Mouse (Mus musculus) hindbrain, embryonic 13.5 days (tissue): ENCODE results near the gene Tubgcp5. TPM values are rescaled to one million over a fixed set of nuclear protein-coding genes. Genes with fewer than 3 reads are reported as not detected.

Experiments
- ATAC-seq: fragments of 200-750 bp; cut with Nextera tagmentation; 2 replicates; pipeline ENCODE4 v1.8.0; 2017; ENCODE audit warnings: moderate TSS enrichment; ENCODE audit not compliant: low FRiP score
- H3K27ac ChIP-seq: fragments of 300-500 bp; sonication (generic); 2 replicates; pipeline ENCODE4 v1.5.1; 2015; ENCODE audit warnings: inconsistent platforms, mild to moderate bottlenecking, moderate library complexity
- H3K27me3 ChIP-seq: fragments of 300-500 bp; sonication (generic); 2 replicates; pipeline ENCODE4 v1.6.1; 2015; ENCODE audit warnings: mild to moderate bottlenecking, inconsistent platforms
- H3K36me3 ChIP-seq: fragments of 300-500 bp; sonication (generic); 2 replicates; pipeline ENCODE4 v1.6.1; 2015; ENCODE audit warnings: mild to moderate bottlenecking, inconsistent platforms
- H3K4me1 ChIP-seq: fragments of 300-500 bp; sonication (generic); replicated peaks from 2 replicates; pipeline ENCODE4 v1.6.1; 2015; ENCODE audit warnings: inconsistent platforms
- H3K4me2 ChIP-seq: fragments of 300-500 bp; sonication (generic); 2 replicates; pipeline ENCODE4 v1.6.1; 2015; ENCODE audit warnings: inconsistent platforms, mild to moderate bottlenecking, moderate library complexity
- H3K4me3 ChIP-seq: fragments of 300-500 bp; sonication (generic); 2 replicates; pipeline ENCODE4 v1.5.1; 2015; ENCODE audit warnings: mild to moderate bottlenecking, inconsistent platforms
- H3K9ac ChIP-seq: fragments of 300-500 bp; sonication (generic); 2 replicates; pipeline ENCODE4 v1.6.1; 2015; ENCODE audit warnings: mild to moderate bottlenecking, inconsistent platforms
- H3K9me3 ChIP-seq: fragments of 300-500 bp; sonication (generic); 2 replicates; pipeline ENCODE4 v1.6.1; 2016; ENCODE audit warnings: inconsistent platforms
- WGBS: fragments of 180-500 bp; shearing (Covaris S2); methylation state at CpG from one replicate; pipeline ENCODE4 v1.1.7; 2015; 5-methylcytosine and 5-hydroxymethylcytosine counted together
- polyA plus RNA-seq: library from polyadenylated mRNA; unstranded; fragments of >200 nt; fragmentation: Nextera tagmentation; extraction: Ambion mirVana; gene quantifications from 2 replicates; pipeline ENCODE4 v1.2.1, GENCODE M21; 2015

Gene Tubgcp5
- polyA plus RNA-seq, 1 experiment from 2014 or later, result 37.1 TPM

DNA sequence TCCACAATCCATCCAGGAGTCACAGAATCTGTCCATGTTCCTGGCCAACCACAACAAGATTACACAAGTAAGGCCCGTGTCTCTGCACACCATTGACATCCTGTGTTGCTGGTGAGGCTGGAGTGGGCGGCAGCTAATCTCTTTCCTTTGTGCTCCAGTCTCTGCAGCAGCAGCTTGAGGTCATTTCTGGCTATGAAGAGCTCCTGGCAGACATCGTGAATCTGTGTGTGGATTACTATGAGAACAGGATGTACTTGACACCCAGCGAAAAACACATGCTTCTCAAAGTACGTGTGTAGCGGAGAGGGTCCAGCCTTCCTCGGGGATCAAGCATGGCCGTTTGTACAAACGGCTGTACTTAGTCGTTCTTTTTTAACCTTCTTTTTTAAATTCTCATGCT is 83.8 kb downstream of the Tubgcp5 start:
- Histone ChIP-seq H3K36me3 (peaks cover 86% of the 10 kb centered on the region), H3K27ac (no peak overlapping the region), H3K4me2 (no peak overlapping the region), H3K4me1 (no peaks in the 10 kb centered on the region), H3K9me3 (no peaks in the 10 kb centered on the region), H3K9ac (no peak overlapping the region), H3K4me3 (no peak overlapping the region), H3K27me3 (no peaks in the 10 kb centered on the region)
- ATAC-seq, result no peak
- 93% methylated on average over 10 of the region's 10 CpGs for WGBS

DNA sequence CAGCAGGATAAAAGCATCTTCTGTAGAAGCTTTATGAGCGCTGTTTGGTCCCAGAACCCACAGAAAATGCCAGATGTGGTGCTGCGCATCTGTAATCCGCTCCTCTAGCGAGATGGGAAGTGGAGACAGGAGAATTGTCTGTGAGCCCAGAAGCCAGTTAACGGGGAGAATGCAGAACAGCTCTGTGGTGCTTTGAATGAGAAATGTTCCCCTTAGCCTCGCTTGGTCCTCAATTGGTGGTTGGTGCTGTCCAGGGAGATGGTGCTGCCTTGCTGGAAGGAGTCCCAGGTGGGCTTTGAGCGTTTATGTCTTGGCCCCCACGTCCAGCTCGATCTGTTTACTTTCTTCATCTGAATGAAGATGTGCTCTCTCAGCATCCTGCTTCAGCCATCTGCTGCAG is 86.9 kb downstream of the Tubgcp5 start:
- no peak overlapping the region for H3K9ac ChIP-seq
- no peak overlapping the region for H3K4me3 ChIP-seq
- no peak overlapping the region for H3K4me2 ChIP-seq
- no peaks in the 10 kb centered on the region for H3K4me1 ChIP-seq
- H3K27me3 ChIP-seq, result no peaks in the 10 kb centered on the region
- ATAC-seq, result no peak
- H3K9me3 ChIP-seq, result no peaks in the 10 kb centered on the region
- peaks cover 55% of the 10 kb centered on the region for H3K36me3 ChIP-seq
- no peak overlapping the region for H3K27ac ChIP-seq
- WGBS, result 88% methylated on average over 9 of the region's 9 CpGs

Other genes starting within 250 kb of the Tubgcp5 start
- gene Siglech, start 26.0 kb upstream of the Tubgcp5 start, polyA plus RNA-seq, result 2.6 and 3.2 TPM in 2 replicates
- 50.2 and 51.0 TPM in 2 replicates for gene Cyfip1, start 47.6 kb downstream of the Tubgcp5 start, polyA plus RNA-seq
- gene Nipa2, start 168.3 kb downstream of the Tubgcp5 start, polyA plus RNA-seq, result 35.5 and 38.4 TPM in 2 replicates
- gene Nipa1, start 225.8 kb downstream of the Tubgcp5 start, polyA plus RNA-seq, result 22.2 and 24.0 TPM in 2 replicates